Mouse (Mus musculus) neural tube, embryonic 13.5 days (tissue): ENCODE measurements around the gene Capn10. TPM values are rescaled to one million over a fixed set of nuclear protein-coding genes. Genes with fewer than 3 reads are reported as not detected.
"Not testable (repeated sequence)": the region's sequence is repeated elsewhere in the genome, so short reads cannot be mapped to it uniquely, and the experiment has no call there.

Source experiments
- ATAC-seq: fragments of 200-750 bp; cut with Nextera tagmentation; 2 replicates; pipeline ENCODE4 v1.8.0; 2017; ENCODE audit warnings: low read depth, mild to moderate bottlenecking, moderate TSS enrichment, moderate library complexity
- H3K27ac ChIP-seq: fragments of 300-500 bp; sonication (generic); replicated peaks from 2 replicates; pipeline ENCODE4 v1.5.1; 2015; ENCODE audit warnings: moderate library complexity, mild to moderate bottlenecking, inconsistent platforms
- H3K27me3 ChIP-seq: fragments of 300-500 bp; sonication (generic); 2 replicates; pipeline ENCODE4 v1.6.1; 2015; ENCODE audit warnings: mild to moderate bottlenecking, inconsistent platforms
- H3K36me3 ChIP-seq: fragments of 300-500 bp; sonication (generic); 2 replicates; pipeline ENCODE4 v1.6.1; 2015; ENCODE audit warnings: mild to moderate bottlenecking, inconsistent platforms
- H3K4me1 ChIP-seq: fragments of 300-500 bp; sonication (generic); replicated peaks from 2 replicates; pipeline ENCODE4 v1.6.1; 2015; ENCODE audit warnings: inconsistent platforms
- H3K4me2 ChIP-seq: fragments of 300-500 bp; sonication (generic); 2 replicates; pipeline ENCODE4 v1.6.1; 2015; ENCODE audit warnings: inconsistent platforms, mild to moderate bottlenecking, moderate library complexity
- H3K4me3 ChIP-seq: fragments of 300-500 bp; sonication (generic); 2 replicates; pipeline ENCODE4 v1.5.1; 2015; ENCODE audit warnings: mild to moderate bottlenecking, inconsistent platforms
- H3K9ac ChIP-seq: fragments of 300-500 bp; sonication (generic); 2 replicates; pipeline ENCODE4 v1.6.1; 2015; ENCODE audit warnings: moderate library complexity, mild to moderate bottlenecking, inconsistent platforms
- H3K9me3 ChIP-seq: fragments of 300-500 bp; sonication (generic); 2 replicates; pipeline ENCODE4 v1.6.1; 2016; ENCODE audit warnings: inconsistent platforms
- WGBS: fragments of 180-500 bp; shearing (Covaris S2); methylation state at CpG from one replicate; pipeline ENCODE4 v1.1.7; 2015; 5-methylcytosine and 5-hydroxymethylcytosine counted together
- polyA plus RNA-seq: library from polyadenylated mRNA; unstranded; fragments of >200 nt; fragmentation: Nextera tagmentation; extraction: Ambion mirVana; gene quantifications from 2 replicates; pipeline ENCODE4 v1.2.1, GENCODE M21; 2015

Gene Capn10
- polyA plus RNA-seq, 1 experiment from 2014 or later: 55.7 TPM

- H3K4me3 ChIP-seq, H3K36me3 ChIP-seq, H3K27ac ChIP-seq, ATAC-seq, H3K9me3 ChIP-seq, H3K27me3 ChIP-seq, H3K9ac ChIP-seq, H3K4me1 ChIP-seq: not testable (repeated sequence)
- WGBS: 13% methylated on average over 11 of the region's 11 CpGs
- peak overlapping the region; percentile 42 for H3K4me2 ChIP-seq
Measured at GRCm38 (mm10) chr1:92956571-92957335, 22.6 kb downstream of the Capn10 start.

GRCm38 (mm10) chr1:92958999-92959398 is 24.8 kb downstream of the Capn10 start:
- 75% methylated on average over 1 of the region's 1 CpGs for WGBS
- no peak overlapping the region for H3K27ac ChIP-seq
- no peaks in the 10 kb centered on the region for H3K9me3 ChIP-seq
- no peaks in the 10 kb centered on the region for H3K36me3 ChIP-seq
- no peak for ATAC-seq
- H3K9ac ChIP-seq: no peak overlapping the region
- H3K4me1 ChIP-seq: 0 out of 2 replicates have a peak, but pooled peaks cover 3% of the 10 kb centered on the region
- no peaks in the 10 kb centered on the region for H3K27me3 ChIP-seq
- no peak overlapping the region for H3K4me3 ChIP-seq
- no peak overlapping the region for H3K4me2 ChIP-seq

DNA sequence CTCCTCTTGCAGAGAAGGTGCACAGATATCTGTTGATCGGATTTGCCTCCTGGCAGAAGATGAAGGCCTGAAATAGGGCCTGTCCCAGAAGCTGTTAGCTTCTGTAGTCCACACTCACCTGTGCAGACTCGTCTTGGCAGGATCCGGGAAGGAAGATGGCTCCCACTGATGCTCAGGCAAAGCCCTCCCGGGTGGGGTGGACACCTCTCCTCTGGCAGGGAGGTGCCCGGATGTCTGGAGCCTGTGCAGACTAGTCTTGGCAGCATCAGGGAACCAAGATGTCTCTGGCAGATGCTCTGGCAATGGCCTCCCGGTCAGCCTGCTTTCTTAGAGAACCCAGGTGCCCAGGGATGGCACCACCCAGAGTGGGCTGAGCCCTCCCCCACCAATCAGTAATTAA is 36.6 kb downstream of the Capn10 start:
- H3K9ac ChIP-seq, H3K27me3 ChIP-seq, H3K36me3 ChIP-seq, H3K4me2 ChIP-seq, H3K4me1 ChIP-seq, ATAC-seq, H3K9me3 ChIP-seq, H3K27ac ChIP-seq, H3K4me3 ChIP-seq: not testable (repeated sequence)
- WGBS: 89% methylated on average over 6 of the region's 6 CpGs

DNA sequence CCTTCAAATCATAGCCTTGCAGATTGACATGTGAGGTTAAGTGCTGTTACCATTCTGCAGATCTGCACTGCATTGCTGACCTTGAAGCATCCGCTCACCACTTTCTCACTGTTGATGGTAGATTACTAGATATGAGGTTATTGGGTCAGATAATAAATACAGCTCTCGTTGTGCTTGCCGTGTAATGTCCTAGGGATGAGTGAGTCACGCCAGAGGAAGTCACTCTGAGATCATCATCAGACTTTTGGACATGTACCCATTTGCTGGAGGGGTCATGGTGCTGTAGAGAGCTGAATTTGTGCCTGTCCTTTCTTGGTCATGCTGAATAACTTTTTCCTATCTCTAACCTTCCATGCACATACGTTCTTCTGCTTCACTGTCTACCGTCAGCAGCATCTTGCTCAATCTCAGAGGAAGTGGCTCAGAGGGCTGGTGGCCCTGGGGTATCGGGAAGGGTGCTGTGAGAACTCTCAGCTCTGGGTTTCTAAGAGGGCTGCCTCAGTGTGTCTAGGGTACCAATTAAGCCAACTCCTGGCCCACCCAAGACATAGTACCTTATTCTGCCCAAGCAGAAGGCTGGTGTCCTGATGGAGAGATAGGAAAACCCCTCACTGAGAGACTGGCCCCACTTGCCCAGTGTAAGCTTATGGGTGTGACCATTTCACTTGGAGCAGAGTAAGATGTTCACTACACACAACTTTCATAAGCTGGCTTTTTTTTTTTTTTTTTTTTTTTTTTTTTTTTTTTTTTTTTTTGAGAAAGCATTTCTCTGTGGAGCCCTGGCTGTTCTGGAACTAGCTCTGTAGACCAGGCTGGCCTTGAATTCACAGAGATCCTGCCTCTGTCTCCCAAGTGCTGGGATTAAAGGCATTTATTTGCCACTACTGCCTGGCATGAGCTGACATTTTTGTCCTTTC is 38.0 kb downstream of the Capn10 start:
- no peak overlapping the region for H3K27ac ChIP-seq
- no peak overlapping the region for H3K4me3 ChIP-seq
- no peak overlapping the region for H3K9ac ChIP-seq
- 91% methylated on average over 7 of the region's 7 CpGs for WGBS
- no peaks in the 10 kb centered on the region for H3K27me3 ChIP-seq
- 0 out of 2 replicates have a peak, but pooled peaks cover 5% of the 10 kb centered on the region for H3K4me1 ChIP-seq
- no peak for ATAC-seq
- no peaks in the 10 kb centered on the region for H3K36me3 ChIP-seq
- no peak overlapping the region for H3K4me2 ChIP-seq
- no peaks in the 10 kb centered on the region for H3K9me3 ChIP-seq

- Histone ChIP-seq H3K4me1 (0 out of 2 replicates have a peak, but pooled peaks cover 5% of the 10 kb centered on the region), H3K9me3 (no peaks in the 10 kb centered on the region), H3K27ac (no peak overlapping the region), H3K27me3 (no peaks in the 10 kb centered on the region), H3K36me3 (no peaks in the 10 kb centered on the region), H3K4me2 (no peak overlapping the region), H3K9ac (no peak overlapping the region), H3K4me3 (no peak overlapping the region)
- ATAC-seq: no peak
- WGBS: 62% methylated on average over 1 of the region's 1 CpGs
Measured at GRCm38 (mm10) chr1:92972854-92973253, 38.7 kb downstream of the Capn10 start.

DNA sequence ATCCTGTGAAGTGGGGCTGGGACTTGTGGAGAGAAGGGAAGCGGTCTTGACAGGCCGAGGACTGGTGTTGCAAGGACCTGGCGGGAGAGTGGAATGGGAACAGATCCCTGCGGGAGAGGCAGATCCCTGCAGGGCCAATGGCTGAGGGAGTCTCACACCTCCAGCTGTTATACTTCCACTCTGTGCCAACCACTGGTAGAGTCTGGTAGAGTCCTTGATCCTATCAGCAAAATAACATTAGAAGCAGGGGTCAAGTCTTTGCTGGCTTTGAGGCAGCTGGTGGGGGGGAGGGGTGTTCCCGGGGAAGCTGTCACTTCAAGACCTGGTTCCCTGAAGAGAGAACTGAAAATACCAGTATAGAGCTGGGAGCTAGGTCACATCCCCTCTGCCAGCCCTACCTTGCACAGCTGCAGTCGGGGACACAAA is 42.0 kb downstream of the Capn10 start:
- H3K9ac ChIP-seq: no peak overlapping the region
- H3K36me3 ChIP-seq: no peaks in the 10 kb centered on the region
- no peaks in the 10 kb centered on the region for H3K9me3 ChIP-seq
- no peak overlapping the region for H3K27ac ChIP-seq
- no peak overlapping the region for H3K4me3 ChIP-seq
- ATAC-seq: no peak
- no peaks in the 10 kb centered on the region for H3K27me3 ChIP-seq
- 0 out of 2 replicates have a peak, but pooled peaks cover 5% of the 10 kb centered on the region for H3K4me1 ChIP-seq
- H3K4me2 ChIP-seq: no peak overlapping the region
- WGBS: 54% methylated on average over 6 of the region's 6 CpGs

GRCm38 (mm10) chr1:92978645-92979044 is 44.5 kb downstream of the Capn10 start:
- Histone ChIP-seq H3K4me2 (no peak overlapping the region), H3K4me1 (no peaks in the 10 kb centered on the region), H3K9ac (no peak overlapping the region), H3K36me3 (no peaks in the 10 kb centered on the region), H3K4me3 (no peak overlapping the region), H3K27ac (no peak overlapping the region), H3K27me3 (no peaks in the 10 kb centered on the region), H3K9me3 (no peaks in the 10 kb centered on the region)
- 46% methylated on average over 7 of the region's 7 CpGs for WGBS
- no peak for ATAC-seq

- WGBS: 43% methylated on average over 11 of the region's 11 CpGs
- Histone ChIP-seq H3K4me2 (no peak overlapping the region), H3K9ac (no peak overlapping the region), H3K27me3 (no peaks in the 10 kb centered on the region), H3K36me3 (no peaks in the 10 kb centered on the region), H3K4me3 (no peak overlapping the region), H3K27ac (no peak overlapping the region), H3K4me1 (no peaks in the 10 kb centered on the region), H3K9me3 (no peaks in the 10 kb centered on the region)
- 0 out of 2 replicates have a peak, but pooled peaks have one; percentile 27 for ATAC-seq
Measured at GRCm38 (mm10) chr1:92979073-92979602, 45.0 kb downstream of the Capn10 start.

GRCm38 (mm10) chr1:92981056-92981845 is 47.1 kb downstream of the Capn10 start:
- Histone ChIP-seq H3K27me3 (no peaks in the 10 kb centered on the region), H3K4me1 (no peaks in the 10 kb centered on the region), H3K9ac (no peak overlapping the region), H3K36me3 (no peaks in the 10 kb centered on the region), H3K4me3 (no peak overlapping the region), H3K9me3 (no peaks in the 10 kb centered on the region), H3K4me2 (no peak overlapping the region), H3K27ac (no peak overlapping the region)
- WGBS: 82% methylated on average over 7 of the region's 7 CpGs
- ATAC-seq: no peak

GRCm38 (mm10) chr1:92982931-92983605 is 48.9 kb downstream of the Capn10 start:
- ATAC-seq: no peak
- Histone ChIP-seq H3K27ac (no peak overlapping the region), H3K36me3 (no peaks in the 10 kb centered on the region), H3K4me1 (no peaks in the 10 kb centered on the region), H3K4me2 (no peak overlapping the region), H3K27me3 (no peaks in the 10 kb centered on the region), H3K4me3 (no peak overlapping the region), H3K9ac (no peak overlapping the region), H3K9me3 (no peaks in the 10 kb centered on the region)
- WGBS: 93% methylated on average over 17 of the region's 17 CpGs

DNA sequence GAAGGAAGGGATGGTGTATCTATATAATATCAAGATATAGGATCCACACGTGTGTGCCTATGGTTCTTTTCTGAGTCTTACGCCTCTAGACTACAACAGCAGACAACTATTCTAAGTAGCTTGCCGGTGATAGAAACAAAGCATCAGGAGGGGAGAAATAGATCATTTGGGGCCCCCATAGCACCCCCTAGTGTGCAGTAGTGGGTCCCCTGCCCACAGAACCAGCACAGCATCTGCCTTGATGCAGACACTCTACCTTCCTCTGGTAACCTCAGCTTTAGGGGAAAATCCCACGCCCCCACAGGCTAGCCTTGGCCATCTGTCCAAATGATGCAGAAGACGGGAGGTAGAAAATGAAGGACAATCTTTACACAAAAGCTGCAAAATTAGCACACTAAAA is 50.8 kb downstream of the Capn10 start:
- Histone ChIP-seq H3K9me3 (no peaks in the 10 kb centered on the region), H3K9ac (no peak overlapping the region), H3K27me3 (no peaks in the 10 kb centered on the region), H3K4me2 (no peak overlapping the region), H3K36me3 (no peaks in the 10 kb centered on the region), H3K27ac (no peak overlapping the region), H3K4me1 (no peaks in the 10 kb centered on the region), H3K4me3 (no peak overlapping the region)
- ATAC-seq: no peak
- 85% methylated on average over 5 of the region's 5 CpGs for WGBS
